Mouse (Mus musculus): Measurements from ENCODE around the gene Zfp697. TPM values are rescaled to one million over a fixed set of nuclear protein-coding genes. Genes with fewer than 3 reads are reported as not detected.

Zfp697 gene
- polyA plus RNA-seq, 1 experiment from 2014 or later: 19.0 TPM

DNA sequence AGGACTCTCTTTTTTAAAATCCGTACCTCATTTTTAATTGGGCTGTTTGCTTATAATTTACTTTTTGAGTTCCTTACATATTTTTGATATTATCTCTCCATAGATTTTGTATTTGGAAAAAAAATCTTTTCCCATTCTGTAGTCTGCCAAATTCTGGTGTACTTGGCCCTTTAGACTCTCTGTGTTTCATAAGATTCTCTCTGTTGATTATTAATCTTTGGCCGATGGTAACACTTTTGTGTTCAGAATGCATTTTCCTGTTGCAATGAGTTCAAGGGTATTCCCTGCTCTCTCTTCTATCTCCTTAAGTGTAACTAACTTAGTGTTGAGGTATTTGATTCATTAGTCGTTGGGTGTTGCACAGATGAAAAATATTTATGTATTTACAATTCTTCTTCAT, 374.6 kb downstream of the Zfp697 start:
- no peaks in the 10 kb centered on the region for H3K9me3 ChIP-seq (replicated peaks; ENCODE audit: low read length)
- no peak for TF ChIP-seq CTCF (IDR thresholded peaks at IDR 0.05; ENCODE audit: low read depth)
- no peaks in the 10 kb centered on the region for H3K36me3 ChIP-seq (ENCODE audit: insufficient read depth, low read length)
- WGBS: 73% methylated on average over 3 of the region's 3 CpGs
- ATAC-seq (replicated peaks; ENCODE audit: low FRiP score, low read depth) (no peak), DNase-seq (ENCODE audit: low spot score) (peak; percentile 3)
- no peaks in the 10 kb centered on the region for H3K27me3 ChIP-seq (ENCODE audit: insufficient read depth, low read length)
- H3K4me2 ChIP-seq (ENCODE audit: low read length): no peak overlapping the region
- no peak overlapping the region for H3K4me3 ChIP-seq (replicated peaks; ENCODE audit: low read depth, low read length)
- no peak overlapping the region for H3K9ac ChIP-seq (ENCODE audit: low read depth, low read length)
- H3K27ac ChIP-seq: no peak overlapping the region
- no peaks in the 10 kb centered on the region for H3K4me1 ChIP-seq (replicated peaks; ENCODE audit: insufficient read depth, low read length)

DNA sequence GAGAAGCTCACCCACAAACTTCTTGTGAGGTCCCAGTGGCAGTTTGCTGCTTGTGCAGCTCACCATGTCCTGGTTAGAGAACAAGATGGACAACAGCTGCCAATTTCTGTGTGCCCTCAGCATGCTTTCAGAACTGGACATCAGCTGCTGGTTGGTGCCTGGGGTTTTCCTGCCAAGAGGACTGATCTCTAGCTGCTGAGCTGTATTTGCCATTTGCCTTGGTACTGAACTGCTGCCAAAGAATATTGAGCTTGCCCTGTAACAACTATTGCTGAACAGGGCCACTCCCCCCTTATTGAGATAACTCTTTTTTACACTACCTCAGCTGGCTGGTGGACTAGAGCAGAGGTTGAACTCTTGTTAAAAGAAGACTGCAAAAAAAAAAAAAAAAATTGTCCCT, 381.9 kb downstream of the Zfp697 start:
- no peak overlapping the region for H3K4me3 ChIP-seq (replicated peaks; ENCODE audit: low read depth, low read length)
- no peak for ATAC-seq (replicated peaks; ENCODE audit: low FRiP score, low read depth)
- no peak overlapping the region for H3K9ac ChIP-seq (ENCODE audit: low read depth, low read length)
- no peak for TF ChIP-seq CTCF (IDR thresholded peaks at IDR 0.05; ENCODE audit: low read depth)
- H3K4me2 ChIP-seq (ENCODE audit: low read length): no peak overlapping the region
- no peak overlapping the region for H3K27ac ChIP-seq
- no peaks in the 10 kb centered on the region for H3K36me3 ChIP-seq (ENCODE audit: insufficient read depth, low read length)
- no peaks in the 10 kb centered on the region for H3K27me3 ChIP-seq (ENCODE audit: insufficient read depth, low read length)
- H3K4me1 ChIP-seq (replicated peaks; ENCODE audit: insufficient read depth, low read length): no peaks in the 10 kb centered on the region
- no peak for DNase-seq (ENCODE audit: low spot score)
- no peaks in the 10 kb centered on the region for H3K9me3 ChIP-seq (replicated peaks; ENCODE audit: low read length)

DNA sequence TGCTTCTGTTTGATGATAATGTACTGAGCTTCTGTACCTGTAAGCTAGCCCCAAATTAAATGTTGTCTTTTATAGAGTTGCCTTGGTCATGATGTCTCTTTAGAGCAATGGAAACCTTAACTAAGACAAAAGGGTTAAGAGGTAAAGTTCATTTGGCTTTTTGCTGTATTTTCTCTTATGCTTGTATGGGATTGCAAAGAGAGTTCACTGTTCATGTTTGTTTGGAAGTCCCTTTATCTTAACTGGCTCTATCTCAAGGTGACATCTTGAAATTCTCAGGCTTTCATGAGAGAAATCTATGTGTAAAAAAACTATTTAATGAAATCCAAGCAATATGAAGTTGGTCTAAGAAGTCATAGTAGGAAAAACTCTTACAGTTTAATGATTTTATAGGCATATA, 398.7 kb downstream of the Zfp697 start:
- Histone ChIP-seq H3K36me3 (ENCODE audit: insufficient read depth, low read length) (no peaks in the 10 kb centered on the region), H3K4me1 (replicated peaks; ENCODE audit: insufficient read depth, low read length) (no peaks in the 10 kb centered on the region), H3K27me3 (ENCODE audit: insufficient read depth, low read length) (no peaks in the 10 kb centered on the region), H3K4me2 (ENCODE audit: low read length) (no peak overlapping the region), H3K9ac (ENCODE audit: low read depth, low read length) (no peak overlapping the region), H3K9me3 (replicated peaks; ENCODE audit: low read length) (no peaks in the 10 kb centered on the region), H3K27ac (no peak overlapping the region), H3K4me3 (replicated peaks; ENCODE audit: low read depth, low read length) (no peak overlapping the region)
- DNase-seq (ENCODE audit: low spot score) (no peak), ATAC-seq (replicated peaks; ENCODE audit: low FRiP score, low read depth) (no peak)
- TF ChIP-seq CTCF (IDR thresholded peaks at IDR 0.05; ENCODE audit: low read depth): no peak

DNA sequence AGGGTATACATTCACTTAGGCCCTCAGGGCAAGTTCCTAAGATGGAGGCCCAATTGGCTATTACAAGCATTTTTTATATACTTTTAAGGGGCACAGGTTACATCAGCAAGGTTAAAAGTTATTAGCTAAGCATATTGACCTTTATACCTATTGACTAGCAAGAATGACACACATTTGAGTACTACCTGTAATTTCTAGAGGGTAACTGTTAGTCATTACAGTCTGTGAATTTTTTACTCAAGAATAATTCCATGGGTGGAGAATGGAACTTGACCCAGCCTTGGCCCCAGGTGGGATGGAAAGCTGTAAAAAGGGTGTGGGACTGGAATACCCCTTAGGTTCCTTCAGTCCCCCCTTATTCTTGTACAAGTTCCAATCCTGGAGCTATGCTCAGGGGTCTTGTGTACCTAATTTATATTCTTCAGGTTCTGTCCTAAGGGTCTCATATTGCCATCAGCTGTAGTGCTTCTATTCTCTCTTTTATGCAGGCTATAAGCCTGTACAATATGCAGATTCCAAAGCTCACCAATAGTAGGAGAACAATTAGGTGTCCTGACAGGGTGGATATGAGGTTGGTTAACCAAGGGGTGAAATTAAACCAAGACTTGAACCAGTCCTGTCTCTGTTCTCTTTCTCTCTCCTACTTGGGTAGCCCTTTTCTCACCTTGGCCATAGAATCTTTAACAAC, 400.1 kb downstream of the Zfp697 start:
- no peaks in the 10 kb centered on the region for H3K27me3 ChIP-seq (ENCODE audit: insufficient read depth, low read length)
- ATAC-seq (replicated peaks; ENCODE audit: low FRiP score, low read depth) (no peak; the same call in 1 of the 2 replicates), DNase-seq (ENCODE audit: low spot score) (no peak)
- no peaks in the 10 kb centered on the region for H3K9me3 ChIP-seq (replicated peaks; ENCODE audit: low read length)
- H3K4me3 ChIP-seq (replicated peaks; ENCODE audit: low read depth, low read length): no peak overlapping the region
- H3K27ac ChIP-seq: no peak overlapping the region
- H3K4me1 ChIP-seq (replicated peaks; ENCODE audit: insufficient read depth, low read length): no peaks in the 10 kb centered on the region
- TF ChIP-seq CTCF (IDR thresholded peaks at IDR 0.05; ENCODE audit: low read depth): no peak
- no peak overlapping the region for H3K9ac ChIP-seq (ENCODE audit: low read depth, low read length)
- H3K36me3 ChIP-seq (ENCODE audit: insufficient read depth, low read length): no peaks in the 10 kb centered on the region
- H3K4me2 ChIP-seq (ENCODE audit: low read length): no peak overlapping the region

DNA sequence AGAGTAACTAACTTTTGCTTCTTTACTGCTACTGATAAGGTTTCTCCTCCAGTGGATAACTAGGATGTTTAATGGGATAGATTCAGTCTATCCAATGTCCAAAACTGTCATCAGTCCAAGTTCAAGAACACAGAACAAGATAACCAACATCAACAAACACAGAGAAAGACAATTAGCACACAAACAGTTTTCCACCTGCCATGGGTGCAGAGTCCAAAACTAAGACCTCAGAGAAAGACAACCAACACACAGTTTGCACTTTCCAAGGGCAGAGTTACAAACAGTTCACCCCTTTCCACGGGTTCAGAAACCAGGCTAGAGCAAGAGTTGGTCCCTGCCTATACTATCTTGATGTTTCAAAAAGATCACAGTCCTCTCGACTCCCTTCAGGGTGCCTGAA, 404.3 kb downstream of the Zfp697 start:
- Histone ChIP-seq H3K36me3 (ENCODE audit: insufficient read depth, low read length) (no peaks in the 10 kb centered on the region), H3K27ac (no peak overlapping the region), H3K4me1 (replicated peaks; ENCODE audit: insufficient read depth, low read length) (no peaks in the 10 kb centered on the region), H3K9ac (ENCODE audit: low read depth, low read length) (no peak overlapping the region), H3K27me3 (ENCODE audit: insufficient read depth, low read length) (no peaks in the 10 kb centered on the region), H3K9me3 (replicated peaks; ENCODE audit: low read length) (no peaks in the 10 kb centered on the region), H3K4me3 (replicated peaks; ENCODE audit: low read depth, low read length) (no peak overlapping the region), H3K4me2 (ENCODE audit: low read length) (no peak overlapping the region)
- no peak for TF ChIP-seq CTCF (IDR thresholded peaks at IDR 0.05; ENCODE audit: low read depth)
- DNase-seq (ENCODE audit: low spot score) (no peak), ATAC-seq (replicated peaks; ENCODE audit: low FRiP score, low read depth) (no peak)
- WGBS: 71% methylated on average over 2 of the region's 2 CpGs

Other genes starting within 250 kb of the Zfp697 start
- gene Adam30, start 221.8 kb upstream of the Zfp697 start, polyA plus RNA-seq (2015; fragmentation: Nextera tagmentation; extraction: Ambion mirVana): not detected in 2 replicates
- 0.31 and 0.49 TPM in 2 replicates for gene Reg4, start 160.3 kb upstream of the Zfp697 start, polyA plus RNA-seq (2015; fragmentation: Nextera tagmentation; extraction: Ambion mirVana)
- gene Hmgcs2, start 102.0 kb upstream of the Zfp697 start, polyA plus RNA-seq (2015; fragmentation: Nextera tagmentation; extraction: Ambion mirVana): 39.9 and 43.2 TPM in 2 replicates
- 312 and 339 TPM in 2 replicates for gene Phgdh, start 42.5 kb upstream of the Zfp697 start, polyA plus RNA-seq (2015; fragmentation: Nextera tagmentation; extraction: Ambion mirVana)
- gene Gm4450, start 74.7 kb downstream of the Zfp697 start, polyA plus RNA-seq (2015; fragmentation: Nextera tagmentation; extraction: Ambion mirVana): 83.6 and 90.6 TPM in 2 replicates
- gene Hsd3b4, start 128.1 kb downstream of the Zfp697 start, polyA plus RNA-seq (2015; fragmentation: Nextera tagmentation; extraction: Ambion mirVana): 128 and 142 TPM in 2 replicates
- 199 and 226 TPM in 2 replicates for gene Gm10681, start 206.3 kb downstream of the Zfp697 start, polyA plus RNA-seq (2015; fragmentation: Nextera tagmentation; extraction: Ambion mirVana)
- 0.37 and 0.38 TPM in 2 replicates for gene Hsd3b5, start 247.8 kb downstream of the Zfp697 start, polyA plus RNA-seq (2015; fragmentation: Nextera tagmentation; extraction: Ambion mirVana)